Mouse (Mus musculus) heart, embryonic 16.5 days (tissue): ENCODE data around the gene Sorbs2. TPM values are rescaled to one million over a fixed set of nuclear protein-coding genes. Genes with fewer than 3 reads are reported as not detected.

ENCODE experiments used
- ATAC-seq: fragments of 200-750 bp; cut with Nextera tagmentation; replicated peaks from 2 replicates; pipeline ENCODE4 v1.8.0; 2017; ENCODE audit warnings: moderate number of reproducible peaks; ENCODE audit not compliant: insufficient read depth, low FRiP score; ENCODE audit errors: extremely low read depth
- H3K27ac ChIP-seq: fragments of 300-500 bp; sonication (generic); 2 replicates; pipeline ENCODE4 v1.5.1; 2014; ENCODE audit warnings: mild to moderate bottlenecking, low read length, control low read depth, moderate library complexity
- H3K27me3 ChIP-seq: fragments of 300-500 bp; sonication (generic); 2 replicates; pipeline ENCODE4 v1.6.1; 2014; ENCODE audit warnings: low read length, mixed read lengths; ENCODE audit not compliant: control insufficient read depth, insufficient read depth
- H3K36me3 ChIP-seq: fragments of 300-500 bp; sonication (generic); 2 replicates; pipeline ENCODE4 v1.6.1; 2014; ENCODE audit not compliant: control insufficient read depth, insufficient read depth
- H3K4me1 ChIP-seq: fragments of 300-500 bp; sonication (generic); 2 replicates; pipeline ENCODE4 v1.6.1; 2014; ENCODE audit warnings: low read length, mixed read lengths; ENCODE audit not compliant: control insufficient read depth, insufficient read depth
- H3K4me2 ChIP-seq: fragments of 300-500 bp; sonication (generic); 2 replicates; pipeline ENCODE4 v1.6.1; 2014; ENCODE audit warnings: low read depth, mild to moderate bottlenecking, control low read depth, low read length
- H3K4me3 ChIP-seq: fragments of 300-500 bp; sonication (generic); 2 replicates; pipeline ENCODE4 v1.5.1; 2014; ENCODE audit warnings: mild to moderate bottlenecking, control low read depth, low read length
- H3K9ac ChIP-seq: fragments of 300-500 bp; sonication (generic); 2 replicates; pipeline ENCODE4 v1.6.1; 2014; ENCODE audit warnings: low read length, control low read depth
- H3K9me3 ChIP-seq: fragments of 300-500 bp; sonication (generic); replicated peaks from 2 replicates; pipeline ENCODE4 v1.6.1; 2016; ENCODE audit warnings: low read length; ENCODE audit not compliant: control insufficient read depth
- WGBS: fragments of 180-500 bp; shearing (Covaris S2); extraction: QIAGEN DNeasy Blood & Tissue Kit; methylation state at CpG from one replicate; pipeline ENCODE4 v1.1.7; 2014; 5-methylcytosine and 5-hydroxymethylcytosine counted together
- polyA plus RNA-seq: library from polyadenylated mRNA; unstranded; fragments of >200 nt; fragmentation: Nextera tagmentation; extraction: Ambion mirVana; gene quantifications from 2 replicates; pipeline ENCODE4 v1.2.1, GENCODE M21; 2015

Sorbs2 gene
- polyA plus RNA-seq, 1 experiment from 2014 or later, result 316 TPM

DNA sequence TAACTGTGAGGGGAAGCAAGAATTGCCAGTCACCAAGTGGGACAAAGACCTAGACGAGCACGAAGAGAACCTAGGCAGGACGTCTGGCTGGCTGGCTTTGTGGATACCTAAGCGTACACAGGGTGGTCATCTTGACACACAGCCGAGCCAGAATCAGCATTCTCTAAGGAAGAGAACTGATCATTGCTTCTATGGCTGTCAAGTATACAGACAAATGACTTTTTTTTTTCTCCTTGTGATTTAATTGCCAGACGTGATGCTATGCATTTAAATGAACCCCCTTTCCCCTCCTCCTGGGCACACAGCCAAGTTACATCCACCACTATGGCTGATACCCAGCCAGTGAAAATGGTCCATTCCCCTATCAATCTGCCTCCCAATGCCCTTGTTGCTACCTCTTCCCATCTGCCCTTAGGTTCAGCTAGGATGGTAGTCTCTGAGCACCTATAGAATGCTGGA lies 168.3 kb downstream of the Sorbs2 start:
- Histone ChIP-seq H3K9me3 (no peaks in the 10 kb centered on the region), H3K27ac (no peak overlapping the region), H3K36me3 (peaks cover 5% of the 10 kb centered on the region), H3K4me2 (no peak overlapping the region), H3K9ac (no peak overlapping the region), H3K27me3 (no peaks in the 10 kb centered on the region), H3K4me1 (peaks cover 33% of the 10 kb centered on the region), H3K4me3 (no peak overlapping the region)
- ATAC-seq, result no peak
- WGBS, result 55% methylated on average over 6 of the region's 6 CpGs

DNA sequence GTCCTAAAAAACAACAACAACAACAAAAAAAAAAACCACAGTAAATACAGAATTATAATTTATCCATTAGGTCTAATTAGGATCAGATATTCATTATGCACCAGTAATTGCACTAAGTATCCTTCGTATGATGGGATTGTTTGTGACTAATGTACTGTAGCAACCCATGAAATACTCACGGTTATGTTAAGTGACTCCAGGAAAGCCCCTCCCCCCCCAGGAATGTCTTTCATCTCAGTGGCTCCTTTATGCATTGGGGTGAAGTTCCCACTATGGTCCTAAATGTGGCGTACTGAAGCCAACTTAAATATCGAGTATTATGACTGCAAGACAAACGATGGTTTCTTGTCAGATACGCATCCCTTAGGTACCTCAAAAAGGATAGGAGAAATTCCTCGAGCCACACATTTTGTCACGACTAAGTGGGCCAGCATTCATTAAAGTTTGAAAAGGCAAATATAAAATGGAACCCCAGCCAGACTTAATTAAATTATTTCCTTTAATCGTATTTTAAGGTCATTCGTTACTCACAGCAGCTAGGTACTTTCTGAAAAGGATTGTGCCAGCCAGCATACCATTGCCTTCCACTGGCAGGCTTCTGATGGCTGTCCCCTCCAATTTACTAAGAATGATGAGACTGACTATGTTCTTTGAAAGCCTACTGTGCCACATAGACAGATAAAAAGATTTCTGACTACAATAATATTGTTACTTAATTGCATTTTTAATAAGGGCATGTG lies 169.7 kb downstream of the Sorbs2 start:
- H3K4me1 ChIP-seq, result peaks cover 23% of the 10 kb centered on the region
- 66% methylated on average over 10 of the region's 10 CpGs for WGBS
- H3K4me2 ChIP-seq, result no peak overlapping the region
- no peak for ATAC-seq
- peaks cover 5% of the 10 kb centered on the region for H3K36me3 ChIP-seq
- no peak overlapping the region for H3K4me3 ChIP-seq
- H3K9me3 ChIP-seq, result no peaks in the 10 kb centered on the region
- H3K27me3 ChIP-seq, result no peaks in the 10 kb centered on the region
- no peak overlapping the region for H3K27ac ChIP-seq
- no peak overlapping the region for H3K9ac ChIP-seq

DNA sequence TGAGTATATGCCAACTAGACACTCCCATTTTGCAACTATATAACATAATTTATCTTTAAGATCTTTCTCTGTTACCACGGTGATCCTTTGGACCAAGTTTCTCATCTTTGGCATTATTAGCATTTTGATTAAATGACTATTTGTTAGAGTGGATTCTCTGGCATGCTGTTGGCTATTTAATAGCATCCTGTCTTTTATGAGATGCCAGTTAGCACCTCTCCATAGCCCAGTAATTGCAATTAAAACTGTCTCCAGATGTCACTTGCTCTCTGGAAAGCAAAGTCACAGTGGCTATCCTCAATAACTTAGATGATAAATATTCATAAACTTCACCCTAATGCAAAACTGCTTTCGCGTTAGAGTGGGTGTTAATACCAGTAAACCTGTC lies 170.3 kb downstream of the Sorbs2 start:
- no peak for ATAC-seq
- Histone ChIP-seq H3K4me1 (peaks cover 24% of the 10 kb centered on the region), H3K4me2 (no peak overlapping the region), H3K9ac (no peak overlapping the region), H3K36me3 (peaks cover 7% of the 10 kb centered on the region), H3K27me3 (no peaks in the 10 kb centered on the region), H3K9me3 (no peaks in the 10 kb centered on the region), H3K27ac (no peak overlapping the region), H3K4me3 (no peak overlapping the region)
- WGBS, result 92% methylated on average over 3 of the region's 3 CpGs

DNA sequence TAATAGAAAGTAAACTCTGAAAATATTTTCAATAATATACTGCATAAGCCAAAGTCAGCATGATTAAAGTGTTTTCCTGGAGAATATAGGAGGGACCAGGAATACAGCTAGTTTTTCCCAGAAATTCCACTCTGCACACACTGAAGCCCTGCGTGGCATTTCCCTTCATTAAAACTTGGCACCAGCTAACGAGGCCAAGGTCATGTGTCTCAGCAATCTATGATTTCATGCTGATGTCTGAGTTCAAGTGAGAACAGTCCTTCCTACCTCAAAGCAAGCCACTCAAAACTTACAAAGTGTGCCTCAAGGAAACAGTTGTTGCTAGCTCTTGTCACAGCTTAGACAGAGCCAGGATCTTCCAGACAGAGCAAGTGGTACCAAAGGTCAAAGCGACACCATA lies 173.6 kb downstream of the Sorbs2 start:
- Histone ChIP-seq H3K36me3 (peaks cover 11% of the 10 kb centered on the region), H3K9ac (no peak overlapping the region), H3K4me3 (no peak overlapping the region), H3K9me3 (no peaks in the 10 kb centered on the region), H3K4me2 (no peak overlapping the region), H3K27ac (no peak overlapping the region), H3K27me3 (no peaks in the 10 kb centered on the region), H3K4me1 (peaks cover 19% of the 10 kb centered on the region; the same call in 1 of the 2 replicates)
- no peak for ATAC-seq
- 40% methylated on average over 3 of the region's 3 CpGs for WGBS

DNA sequence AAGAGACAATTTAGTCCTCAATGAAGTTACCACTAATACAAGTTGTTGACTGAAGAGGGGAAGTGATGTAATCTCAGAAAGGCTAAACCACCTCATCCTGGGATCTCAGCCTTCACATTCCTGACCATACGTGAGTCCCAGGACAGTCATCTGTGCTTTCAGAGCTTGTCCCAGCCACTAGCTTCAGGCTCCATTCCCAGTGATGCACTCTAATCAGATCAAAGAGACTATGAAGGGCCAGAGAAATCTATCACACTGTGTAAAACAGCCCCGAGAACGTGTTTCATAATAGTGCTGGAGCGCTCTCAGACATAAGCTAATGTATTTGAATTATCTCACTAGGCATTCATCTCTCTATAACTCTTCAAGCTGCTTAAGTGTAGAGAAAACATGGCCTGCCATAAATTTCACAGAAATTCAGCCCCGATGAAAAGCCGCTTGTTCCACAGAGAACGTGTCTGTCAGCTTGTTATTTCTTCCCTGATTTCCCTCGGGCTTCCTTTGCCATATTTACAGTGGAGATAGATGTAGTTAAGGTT lies 175.3 kb downstream of the Sorbs2 start:
- Histone ChIP-seq H3K9me3 (no peaks in the 10 kb centered on the region), H3K4me2 (no peak overlapping the region), H3K27ac (no peak overlapping the region), H3K36me3 (peaks cover 16% of the 10 kb centered on the region), H3K9ac (no peak overlapping the region), H3K4me1 (peaks cover 26% of the 10 kb centered on the region), H3K27me3 (no peaks in the 10 kb centered on the region), H3K4me3 (no peak overlapping the region)
- 76% methylated on average over 8 of the region's 8 CpGs for WGBS
- ATAC-seq, result no peak

DNA sequence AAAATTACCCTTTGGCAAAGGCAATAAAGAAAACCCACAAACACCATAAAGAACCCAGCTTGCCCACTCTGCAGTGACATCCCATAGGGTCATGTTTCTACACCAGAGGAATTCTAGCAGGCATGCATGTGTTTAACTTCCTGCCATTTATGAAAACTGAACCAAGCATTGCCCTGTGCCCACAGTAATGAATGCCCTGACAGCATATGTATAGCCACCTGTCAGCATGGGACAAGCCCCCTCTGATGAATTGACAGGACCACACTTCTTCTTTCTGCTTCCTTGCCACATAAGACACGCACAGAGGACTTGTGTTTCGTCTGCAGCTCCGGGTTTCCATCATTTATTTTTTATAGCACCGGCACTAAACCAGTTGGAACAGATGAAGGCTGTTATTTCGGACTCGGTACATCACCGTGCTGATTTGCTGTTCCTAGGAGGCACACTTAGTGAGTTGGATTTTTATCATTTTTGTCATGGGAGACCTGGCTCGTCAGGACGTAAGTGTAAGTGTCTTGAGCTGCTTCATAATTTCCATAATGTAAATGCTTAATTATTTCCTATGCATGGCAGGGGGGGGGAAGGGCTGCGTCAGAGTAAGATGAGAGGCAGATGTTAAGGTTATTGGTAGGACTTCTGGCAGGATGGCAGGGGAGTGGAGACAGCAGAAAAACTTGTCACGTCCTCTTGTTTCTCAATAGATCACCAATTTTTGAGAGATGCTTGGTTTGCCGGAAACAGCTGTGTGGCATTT lies 180.5 kb downstream of the Sorbs2 start:
- peaks cover 45% of the 10 kb centered on the region for H3K4me1 ChIP-seq

DNA sequence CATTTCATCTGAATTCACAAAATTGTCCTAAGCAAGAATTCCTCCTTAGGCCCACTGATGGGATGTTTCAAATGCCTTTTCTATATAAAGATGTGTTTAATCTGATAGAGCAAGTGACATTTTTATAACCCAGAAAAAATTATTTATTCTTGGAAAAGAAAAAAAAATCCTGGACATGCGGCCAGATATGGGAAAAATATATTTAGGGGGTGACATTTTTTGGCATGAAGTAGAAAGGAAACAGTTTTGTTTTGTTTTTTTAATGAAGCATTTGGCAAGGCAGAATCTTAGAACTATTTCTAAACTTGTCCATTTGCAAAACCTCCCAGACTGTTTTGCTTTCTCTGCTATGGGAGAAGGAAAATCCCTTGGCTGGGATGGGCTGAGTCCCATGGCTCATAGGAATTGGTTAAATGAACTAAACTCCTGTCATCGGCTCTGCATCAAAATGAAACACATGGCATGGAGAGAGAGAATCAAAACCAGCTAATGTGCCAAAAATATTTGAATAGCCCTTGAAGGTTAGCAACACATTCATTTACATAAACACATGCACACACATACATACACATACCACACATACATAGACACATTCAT lies 182.1 kb downstream of the Sorbs2 start:
- Histone ChIP-seq H3K9ac (no peak overlapping the region), H3K36me3 (peaks cover 14% of the 10 kb centered on the region), H3K4me2 (no peak overlapping the region), H3K9me3 (no peaks in the 10 kb centered on the region), H3K27ac (no peak overlapping the region), H3K4me3 (no peak overlapping the region), H3K4me1 (peaks cover 54% of the 10 kb centered on the region), H3K27me3 (no peaks in the 10 kb centered on the region)
- no peak for ATAC-seq
- WGBS, result 57% methylated on average over 2 of the region's 2 CpGs

More for the DNA sequence above, 180.5 kb downstream of the Sorbs2 start:
- no peak overlapping the region for H3K9ac ChIP-seq
- H3K9me3 ChIP-seq, result no peaks in the 10 kb centered on the region
- H3K36me3 ChIP-seq, result peaks cover 15% of the 10 kb centered on the region
- ATAC-seq, result no peak
- H3K27ac ChIP-seq, result no peak overlapping the region
- 64% methylated on average over 12 of the region's 12 CpGs for WGBS
- no peak overlapping the region for H3K4me2 ChIP-seq
- H3K4me3 ChIP-seq, result no peak overlapping the region
- no peaks in the 10 kb centered on the region for H3K27me3 ChIP-seq

DNA sequence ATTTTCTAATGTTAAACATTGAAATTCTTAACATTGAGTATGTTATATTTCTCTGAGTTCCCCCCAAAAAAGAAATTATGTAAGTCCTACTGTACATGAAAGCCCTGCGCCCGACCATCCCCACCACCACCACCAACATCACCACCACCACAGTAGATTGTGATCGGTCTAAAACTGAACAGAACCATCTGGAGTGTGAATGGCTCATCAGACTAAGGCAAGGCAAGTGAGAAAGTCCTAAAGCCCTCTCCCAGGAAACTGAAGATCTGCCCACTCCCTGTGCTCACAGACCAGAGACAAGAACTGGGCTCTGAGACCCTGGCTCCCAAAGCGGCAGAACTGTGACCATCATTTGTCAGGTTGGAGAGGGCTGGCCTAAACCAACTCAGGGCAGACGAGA lies 192.5 kb downstream of the Sorbs2 start:
- Histone ChIP-seq H3K9ac (no peak overlapping the region), H3K4me3 (no peak overlapping the region), H3K27ac (no peak overlapping the region), H3K4me1 (peaks cover 10% of the 10 kb centered on the region), H3K27me3 (no peaks in the 10 kb centered on the region), H3K9me3 (no peaks in the 10 kb centered on the region), H3K36me3 (peaks cover 16% of the 10 kb centered on the region), H3K4me2 (no peak overlapping the region)
- WGBS, result 88% methylated on average over 5 of the region's 5 CpGs
- no peak for ATAC-seq

DNA sequence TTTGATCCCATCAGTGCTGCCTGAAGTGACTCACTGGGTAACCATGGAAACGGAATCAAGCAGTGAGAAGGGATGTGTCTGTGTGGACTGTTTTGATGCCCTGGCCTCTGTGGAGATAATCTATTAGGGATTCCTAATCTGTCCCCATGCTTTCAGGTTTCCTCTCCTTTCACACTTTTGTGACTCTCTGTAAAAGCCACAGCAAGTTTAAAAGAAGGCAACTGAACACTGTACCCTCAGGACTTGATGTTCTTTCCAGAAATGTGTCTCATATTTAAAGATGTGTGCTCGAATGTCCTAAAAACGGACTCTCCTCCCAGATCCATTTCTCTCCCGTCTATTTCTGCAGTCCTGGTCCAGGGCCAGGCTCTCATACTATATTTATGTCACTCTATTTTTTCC lies 196.1 kb downstream of the Sorbs2 start:
- no peak overlapping the region for H3K27ac ChIP-seq
- no peak overlapping the region for H3K4me3 ChIP-seq
- no peaks in the 10 kb centered on the region for H3K9me3 ChIP-seq
- H3K36me3 ChIP-seq, result peaks cover 10% of the 10 kb centered on the region
- H3K4me2 ChIP-seq, result no peak overlapping the region
- no peaks in the 10 kb centered on the region for H3K27me3 ChIP-seq
- 53% methylated on average over 4 of the region's 4 CpGs for WGBS
- no peak overlapping the region for H3K9ac ChIP-seq
- ATAC-seq, result no peak
- peaks cover 15% of the 10 kb centered on the region for H3K4me1 ChIP-seq
